Mouse (Mus musculus): ENCODE measurements around the gene Smarcc2. TPM values are rescaled to one million over a fixed set of nuclear protein-coding genes. Genes with fewer than 3 reads are reported as not detected.
"Not testable (repeated sequence)": the region's sequence is repeated elsewhere in the genome, so short reads cannot be mapped to it uniquely, and the experiment has no call there.

Gene Smarcc2
- total RNA-seq, 4 experiments from 2014 or later, result 103 to 155 (median 127) TPM

DNA sequence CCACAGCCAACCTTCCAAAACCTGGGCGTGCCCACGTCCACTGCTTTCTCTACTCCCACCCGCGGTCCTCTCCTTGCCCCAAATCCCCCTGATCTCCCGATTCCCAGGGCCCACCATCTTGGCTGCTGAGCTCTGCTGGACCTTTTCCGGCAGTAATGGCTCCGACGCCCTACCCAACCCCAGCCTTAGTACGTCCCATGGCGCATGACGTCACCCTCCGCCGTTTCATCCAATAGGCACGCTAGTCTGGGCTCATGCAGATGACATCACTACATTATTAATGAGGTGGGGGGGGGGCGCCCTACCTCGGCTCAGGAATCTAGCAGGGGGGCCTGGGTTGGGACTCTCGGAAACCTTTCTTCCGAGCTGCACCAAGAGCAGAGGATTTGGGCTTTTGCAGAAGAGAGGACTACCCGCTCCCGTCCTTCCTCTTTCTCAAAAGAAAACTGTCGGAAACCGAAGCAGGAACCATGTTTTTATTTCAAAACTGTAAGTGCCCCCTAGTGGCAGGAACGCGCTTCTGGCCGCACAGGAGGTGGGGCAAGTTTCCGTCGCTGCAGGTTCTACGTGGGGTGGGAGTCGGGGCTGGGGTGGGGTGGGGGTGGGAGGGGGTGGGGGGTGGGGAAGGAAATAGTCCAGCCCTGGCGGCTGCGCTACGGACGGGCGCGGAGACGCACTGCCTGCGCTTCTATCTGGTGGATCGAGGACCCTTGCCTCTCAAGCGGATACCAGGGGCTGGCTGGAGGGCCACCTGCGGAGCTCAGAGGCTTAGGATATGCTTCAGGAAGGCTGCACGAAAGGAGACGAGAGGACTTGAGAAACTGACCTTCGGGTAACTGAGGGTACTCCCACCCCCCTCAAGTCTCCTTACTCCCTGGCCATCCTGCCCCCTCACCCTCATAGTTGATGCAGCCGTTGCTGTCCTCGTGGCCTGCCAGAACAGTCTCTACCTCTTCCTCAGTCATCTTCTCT, 34.9 kb downstream of the Smarcc2 start, which contains the start of gene Myl6:
Gene Myl6, minus strand, starts transcription at position 451 of the 972 bp plus-strand sequence.
- DNase-seq, result peak; percentile 98

DNA sequence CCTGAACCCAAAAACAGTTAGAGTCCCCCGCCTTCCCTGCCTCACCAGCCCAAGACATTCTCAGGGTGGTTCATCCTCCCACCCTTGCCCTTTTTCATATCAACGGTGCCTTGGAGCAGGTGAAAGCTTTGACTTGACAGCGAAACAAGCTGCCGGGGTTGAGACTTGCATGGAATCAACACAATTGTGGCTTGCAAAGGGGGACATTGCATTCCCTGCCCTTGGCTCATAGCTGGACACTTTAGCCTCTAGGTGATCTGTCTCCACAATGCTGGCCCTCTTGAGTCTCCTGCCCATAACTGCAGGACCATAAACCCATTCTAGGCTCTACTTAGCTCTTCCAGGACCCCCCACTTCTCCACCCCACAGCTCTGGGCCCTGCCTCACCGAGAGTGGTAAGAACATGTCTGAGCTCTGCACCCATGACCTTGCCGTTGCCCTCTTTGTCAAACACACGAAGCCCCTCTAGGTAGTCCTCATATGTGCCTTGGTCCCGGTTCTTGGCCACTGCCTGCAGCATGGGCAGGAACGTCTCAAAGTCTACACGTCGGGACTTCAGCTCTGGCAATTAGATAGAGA, 35.7 kb downstream of the Smarcc2 start:
- no peak for DNase-seq

DNA sequence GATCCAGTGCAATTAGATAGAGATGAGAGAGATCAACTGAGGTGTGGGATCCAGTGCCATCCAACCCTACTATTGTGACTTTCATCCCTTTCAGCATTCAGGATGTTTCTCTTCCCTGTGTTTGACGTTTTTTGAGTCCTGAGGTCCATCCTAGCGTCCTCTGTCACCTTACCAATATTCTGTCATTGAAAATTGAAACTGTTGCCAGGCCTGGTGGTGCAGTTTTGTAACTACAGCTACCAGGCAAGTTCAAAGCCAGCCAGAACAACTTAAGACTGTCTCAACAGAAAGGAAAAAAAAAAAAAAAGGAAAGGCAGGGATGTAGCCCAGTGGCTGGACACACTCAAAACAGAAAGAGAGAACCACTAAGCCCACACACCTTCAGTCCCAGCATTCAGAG, 36.2 kb downstream of the Smarcc2 start:
- no peak for DNase-seq

DNA sequence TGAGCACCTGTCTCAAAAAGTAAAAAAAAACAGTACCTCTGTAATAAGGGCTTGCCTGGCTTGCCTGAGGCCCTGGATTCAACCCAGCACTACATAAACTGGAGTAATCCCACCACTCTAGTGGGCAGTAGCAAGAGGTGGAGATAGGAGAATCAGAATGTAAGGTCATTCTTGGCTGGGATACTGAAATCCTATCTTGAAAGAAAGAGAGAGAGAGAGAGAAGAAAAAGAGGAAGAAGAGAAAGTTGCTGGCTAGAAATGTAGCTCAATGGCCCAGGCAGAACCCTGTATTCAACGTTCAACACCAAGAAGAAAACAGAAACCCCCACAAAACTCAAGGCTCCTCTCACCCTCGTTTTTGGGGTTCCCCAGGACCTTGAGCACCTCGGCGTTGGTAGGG, 36.9 kb downstream of the Smarcc2 start:
- DNase-seq, result no peak

DNA sequence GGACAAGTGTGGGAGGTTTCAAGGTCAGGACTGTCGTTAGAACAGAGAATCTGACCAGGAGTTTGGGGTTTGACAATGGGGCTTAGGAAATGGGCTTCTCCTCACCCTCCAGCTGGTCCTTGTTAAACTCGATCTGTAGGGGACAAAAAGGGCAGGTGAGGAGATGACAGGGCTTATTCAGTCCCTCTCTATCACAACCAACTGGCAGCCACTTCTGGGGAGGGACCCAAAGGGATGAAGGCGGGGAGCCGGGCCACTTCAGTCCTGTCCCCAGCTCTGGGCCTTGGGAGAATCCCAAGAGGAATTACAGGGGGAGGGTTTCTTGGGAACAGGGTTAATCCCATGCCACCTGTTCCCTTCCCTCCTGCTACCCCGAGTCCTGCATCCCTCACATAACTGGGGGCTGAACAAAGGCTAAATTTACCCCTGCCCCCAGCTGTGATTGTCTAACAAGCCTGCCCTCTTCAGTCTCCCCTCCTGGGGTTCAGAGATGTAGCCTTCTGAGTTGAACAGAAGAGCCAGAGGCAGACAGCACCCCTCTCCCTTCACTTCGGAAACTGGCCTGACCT, 37.5 kb downstream of the Smarcc2 start:
- no peak for DNase-seq

DNA sequence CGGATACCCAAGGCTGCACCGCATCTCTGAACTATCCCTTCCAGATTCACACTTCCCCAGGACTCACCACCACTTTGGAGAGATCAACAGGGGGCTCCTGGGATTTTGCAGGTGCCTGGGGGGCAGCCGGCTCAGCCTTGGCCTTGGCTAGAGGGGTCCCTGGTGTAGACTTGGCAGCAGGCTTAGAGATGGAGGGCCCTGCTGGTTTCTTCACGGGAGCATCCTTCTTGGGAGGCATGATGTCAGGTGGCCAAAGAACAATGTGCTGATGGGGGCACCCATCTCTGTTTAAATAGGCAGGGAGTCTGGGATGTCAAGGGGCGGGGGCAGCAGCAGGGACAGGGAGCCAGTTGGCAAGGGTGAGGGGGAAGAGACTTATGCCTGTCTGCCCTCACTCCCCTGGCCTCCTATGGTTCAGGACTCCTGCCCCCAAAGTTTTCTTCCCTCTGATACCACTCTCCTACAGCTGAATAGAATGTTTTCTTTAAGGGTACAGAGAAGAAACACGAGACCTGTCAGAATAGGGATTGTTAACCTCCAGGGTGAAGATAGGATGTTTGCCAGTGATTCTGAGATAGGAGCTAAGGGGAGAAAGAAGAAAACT, 38.2 kb downstream of the Smarcc2 start:
- no peak for DNase-seq

DNA sequence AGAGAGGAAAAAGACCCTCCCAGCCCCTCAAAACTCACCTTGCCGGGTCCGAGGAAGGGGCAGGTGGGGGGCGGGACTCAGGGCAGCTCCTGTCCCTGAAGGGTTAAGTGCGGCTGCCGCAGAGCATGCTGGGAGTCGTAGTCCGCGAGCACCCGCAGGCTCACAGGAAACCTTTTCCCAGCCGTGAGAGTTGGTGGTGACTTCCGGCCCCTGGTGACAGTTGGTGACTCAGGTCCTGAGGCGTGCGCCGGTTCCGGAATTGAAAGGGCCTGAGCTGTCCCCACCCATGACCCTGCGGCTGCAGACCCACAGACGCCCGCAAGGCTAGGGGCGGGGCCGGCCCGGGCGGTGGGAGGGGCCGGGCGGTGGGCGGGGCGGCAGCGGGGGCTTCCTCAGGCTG, 39.5 kb downstream of the Smarcc2 start, which contains the start of gene Myl6b:
Gene Myl6b, minus strand, starts transcription at position 96 of the 400 bp plus-strand sequence.
- peak; percentile 98 for DNase-seq

DNA sequence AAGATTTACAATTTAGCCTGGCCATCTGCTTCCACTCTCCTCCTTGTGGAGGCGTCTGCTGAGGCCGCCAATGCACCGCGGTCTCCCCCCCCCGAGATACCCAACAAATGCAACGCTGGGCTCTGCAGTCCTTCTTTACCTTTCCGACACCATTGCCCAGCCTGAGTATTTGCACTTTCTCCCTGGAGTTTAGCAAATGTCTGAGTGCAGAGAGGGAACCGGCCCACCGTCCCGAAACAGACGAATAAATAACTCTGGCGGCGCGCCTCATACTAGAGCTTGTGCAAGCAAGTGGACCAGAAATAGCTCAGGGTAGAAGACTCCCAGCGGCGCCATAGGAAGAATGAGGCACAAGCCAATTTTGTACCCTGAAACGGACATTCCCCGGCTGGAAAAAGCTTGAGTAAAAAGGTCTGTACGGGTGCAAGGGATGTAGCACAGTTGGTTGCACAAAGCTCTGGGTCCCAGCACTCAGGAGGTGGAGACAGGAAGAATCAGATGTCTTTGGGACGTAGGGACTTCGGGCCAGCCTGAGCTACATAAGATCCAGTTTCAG, 40.1 kb downstream of the Smarcc2 start:
- DNase-seq, result peak; percentile 66

DNA sequence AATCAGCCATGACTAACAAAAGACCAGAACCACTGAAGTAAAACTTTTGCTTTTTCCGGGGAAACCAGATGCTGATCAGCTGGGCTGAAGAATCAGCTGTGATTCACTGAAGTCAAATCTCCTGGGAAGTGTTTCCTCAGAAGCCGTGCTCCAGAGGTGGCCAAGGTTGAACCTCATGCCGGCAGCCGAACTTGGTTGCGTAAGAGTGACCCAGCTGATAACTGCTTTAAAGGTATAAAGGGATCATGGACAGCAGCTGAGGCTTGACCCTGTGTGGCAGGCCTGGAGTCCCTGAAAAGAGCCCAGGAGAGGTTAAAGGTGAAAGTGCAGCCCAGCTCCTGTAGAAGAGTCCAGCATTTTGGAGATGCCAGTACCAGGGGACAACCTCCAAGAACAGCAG, 43.3 kb downstream of the Smarcc2 start:
- DNase-seq, result peak; percentile 73

DNA sequence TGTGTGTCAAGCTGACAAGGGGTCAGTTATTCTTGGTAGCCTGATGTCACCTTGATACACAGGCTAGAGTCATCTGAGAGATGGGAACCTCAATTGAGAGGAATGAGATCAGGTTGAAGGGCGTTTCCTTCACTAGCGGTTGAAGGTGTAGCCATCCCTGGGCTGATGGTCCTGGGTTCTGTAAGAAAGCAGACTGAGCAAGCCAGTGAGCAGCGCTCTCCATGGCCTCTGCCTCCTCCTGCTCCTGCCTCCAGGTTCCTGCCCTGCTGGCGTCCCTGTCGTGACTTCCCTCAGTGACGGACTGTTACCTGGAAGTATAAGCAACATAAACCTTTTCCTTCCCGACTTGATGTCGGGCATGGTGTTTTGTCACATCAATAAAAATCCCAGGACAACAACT, 44.5 kb downstream of the Smarcc2 start:
- DNase-seq, result no peak

DNA sequence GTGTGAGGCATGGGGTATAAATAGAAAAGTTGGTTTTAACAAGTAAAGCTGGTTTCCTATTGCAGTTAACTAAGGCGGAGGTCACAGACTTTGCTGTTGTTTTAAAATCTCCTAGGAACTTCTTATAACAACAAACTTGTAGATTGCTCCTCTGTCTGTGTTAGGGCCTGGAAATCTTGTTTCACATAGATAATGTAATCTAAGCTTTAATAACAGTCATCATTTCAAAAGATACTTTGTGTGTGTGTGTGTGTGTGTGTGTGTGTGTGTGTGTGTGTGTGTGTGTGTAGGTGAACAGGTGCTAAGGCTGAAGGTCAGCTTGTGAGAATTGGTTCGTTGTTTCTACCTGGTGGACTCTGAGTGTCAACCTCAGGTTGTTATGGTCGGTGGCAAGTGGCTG, 45.0 kb downstream of the Smarcc2 start:
- DNase-seq, result no peak

DNA sequence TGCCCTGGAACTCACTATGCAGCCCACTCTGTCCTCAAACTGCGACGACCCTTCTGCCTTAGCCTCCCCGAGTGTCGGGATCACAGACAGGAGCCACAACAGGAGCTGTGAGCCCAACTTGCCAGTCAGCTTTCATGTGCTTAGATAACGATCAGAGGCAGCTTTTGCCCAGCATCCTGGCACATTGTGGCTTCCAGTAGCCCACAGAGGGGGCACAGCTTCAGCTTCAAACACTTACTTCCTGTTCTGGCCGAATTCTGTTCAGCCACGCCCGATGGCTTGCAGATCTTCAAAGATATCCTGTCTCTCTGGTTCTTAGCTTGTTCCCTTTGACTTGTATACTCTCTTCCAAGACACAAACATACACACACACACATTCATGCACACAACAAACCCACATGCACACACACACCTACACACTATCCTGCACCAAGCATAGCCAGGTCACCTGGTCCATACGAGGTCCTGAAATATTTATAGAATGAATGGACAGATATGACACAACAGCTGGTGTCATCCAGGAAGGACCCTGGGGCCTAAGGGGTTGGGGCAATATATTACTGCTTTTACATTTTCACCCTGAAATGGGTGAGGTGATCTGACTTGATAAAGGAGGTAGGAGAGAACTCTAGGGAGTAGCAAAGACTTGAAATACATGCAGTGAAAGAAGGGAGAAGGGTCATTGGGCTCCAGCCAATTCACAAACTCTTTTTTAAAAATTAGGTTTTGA, 45.8 kb downstream of the Smarcc2 start:
- DNase-seq, result no peak

DNA sequence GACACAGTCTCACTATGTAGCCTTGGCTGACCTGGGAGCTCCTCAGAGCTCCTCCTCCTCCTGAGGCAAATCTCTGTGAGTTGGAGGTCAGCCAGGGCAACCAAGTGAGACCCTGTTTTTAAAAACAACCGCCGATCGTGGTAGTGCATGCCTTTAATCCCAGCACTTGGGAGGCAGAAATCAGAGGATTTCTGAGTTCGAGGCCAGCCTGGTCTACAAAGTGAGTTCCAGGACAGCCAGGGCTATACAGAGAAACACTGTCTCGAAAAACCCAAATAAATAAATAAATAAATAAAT, 46.3 kb downstream of the Smarcc2 start:
- not testable (repeated sequence) for DNase-seq

DNA sequence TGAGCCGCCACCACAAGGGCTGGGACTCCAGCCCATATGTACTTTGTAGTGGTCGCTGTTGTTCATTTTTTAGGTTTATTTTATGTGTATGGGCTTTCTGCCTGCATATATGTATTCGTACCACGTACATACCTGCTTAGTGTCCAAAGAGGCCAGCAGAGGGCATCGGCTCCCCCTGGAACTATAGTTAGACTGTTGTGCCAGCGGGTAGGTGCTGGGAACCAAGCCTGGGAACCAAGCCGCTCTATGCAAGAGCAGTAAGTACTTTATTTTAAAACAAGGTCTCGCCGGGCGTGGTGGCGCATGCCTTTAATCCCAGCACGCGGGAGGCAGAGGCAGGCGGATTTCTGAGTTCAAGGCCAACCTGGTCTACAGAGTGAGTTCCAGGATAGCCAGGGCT, 46.9 kb downstream of the Smarcc2 start:
- DNase-seq, result no peak

DNA sequence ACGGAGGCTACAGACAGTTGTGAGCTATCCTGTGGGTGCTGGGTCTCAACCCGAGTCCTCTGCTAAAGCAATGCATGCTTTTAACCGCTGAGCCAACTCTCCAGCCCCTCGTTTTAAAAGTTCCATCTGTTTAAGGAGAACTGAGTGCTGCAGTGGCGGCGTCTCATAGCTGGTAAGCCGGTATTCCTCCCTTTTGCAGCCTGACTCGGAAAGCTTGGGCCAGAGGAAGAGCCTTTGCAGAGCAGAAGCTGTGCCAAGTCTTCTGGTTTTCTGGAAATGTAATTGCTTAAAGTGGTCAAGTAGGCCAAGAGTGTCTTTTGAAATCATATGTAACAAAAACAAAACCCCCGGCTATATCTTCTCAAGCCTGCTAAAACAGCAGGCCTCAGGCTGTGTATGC, 49.2 kb downstream of the Smarcc2 start:
- DNase-seq, result no peak

DNA sequence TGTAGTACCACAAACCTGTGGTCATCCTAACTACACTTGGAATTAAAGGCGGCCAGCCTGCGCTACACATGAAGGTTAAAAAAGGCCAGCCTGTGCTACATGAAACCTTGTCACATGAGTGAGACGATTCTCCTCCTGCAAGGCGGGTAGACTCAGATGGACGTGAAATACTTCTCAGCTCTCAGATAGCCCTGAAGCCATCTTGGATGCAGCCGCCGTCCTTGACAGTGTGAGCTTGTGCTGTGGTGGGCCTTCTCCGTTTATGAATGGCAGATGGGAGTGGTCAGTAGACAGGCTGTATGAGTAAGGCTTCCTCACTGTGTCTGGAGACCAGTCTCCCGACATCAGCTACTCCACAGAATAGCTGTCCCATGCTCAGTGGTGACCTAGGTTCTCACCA, 50.2 kb downstream of the Smarcc2 start:
- DNase-seq, result no peak

DNA sequence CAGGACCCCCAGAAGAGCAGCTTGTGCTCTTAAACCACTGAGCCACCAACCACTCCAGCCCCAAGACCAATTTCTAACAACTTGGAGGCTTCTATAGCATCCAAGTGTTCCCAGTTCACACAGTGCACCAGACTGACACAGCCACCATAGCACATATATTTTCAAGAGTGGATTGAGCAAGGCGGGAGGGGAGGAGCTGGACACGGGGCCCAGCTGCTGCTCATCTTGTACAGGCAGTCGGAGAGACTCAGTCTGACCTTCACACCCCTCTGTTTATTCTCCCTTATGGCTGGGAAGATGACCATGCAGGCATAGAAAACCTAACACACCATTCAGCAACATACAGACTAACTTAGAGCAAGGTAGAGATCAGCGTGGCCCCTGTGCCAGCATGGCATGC, 50.8 kb downstream of the Smarcc2 start:
- DNase-seq, result no peak

DNA sequence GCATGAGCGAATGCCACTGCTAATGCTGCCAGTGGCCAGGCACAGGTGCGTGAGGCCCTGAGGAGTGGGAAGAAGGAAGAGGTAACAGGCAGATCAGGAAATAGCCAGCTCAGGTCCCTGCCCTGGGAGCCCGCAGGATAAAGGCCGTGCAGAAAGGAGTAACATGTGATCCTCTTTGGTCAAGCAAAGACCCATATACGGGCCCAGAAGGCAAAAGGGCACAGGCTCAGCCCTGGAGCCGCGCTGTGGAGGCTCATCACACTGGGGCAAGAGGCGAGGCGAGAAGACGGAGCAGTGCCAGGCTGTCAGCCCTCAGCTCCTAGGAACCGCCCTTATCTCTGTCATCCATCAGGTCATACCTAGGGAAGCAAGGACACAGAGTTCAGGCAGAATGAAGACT, 51.3 kb downstream of the Smarcc2 start:
- no peak for DNase-seq

DNA sequence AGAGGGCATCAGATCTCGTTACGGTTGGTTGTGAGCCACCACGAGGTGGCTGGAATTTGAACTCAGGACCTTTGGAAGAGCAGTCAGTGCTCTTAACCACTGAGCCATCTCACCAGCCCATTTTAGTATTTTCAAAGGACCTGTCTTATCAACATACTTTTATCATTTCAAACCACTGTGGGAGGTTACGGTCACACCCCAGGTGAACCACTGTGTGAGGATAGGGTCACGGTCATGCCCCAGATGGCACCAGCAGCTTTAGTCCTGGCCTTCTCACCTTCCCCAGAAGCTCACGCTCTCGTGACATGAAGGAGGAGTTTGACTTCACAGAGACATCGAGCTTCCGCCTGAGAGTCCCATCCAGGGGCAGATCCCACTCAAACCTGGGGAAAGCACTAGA, 52.1 kb downstream of the Smarcc2 start:
- DNase-seq, result no peak

DNA sequence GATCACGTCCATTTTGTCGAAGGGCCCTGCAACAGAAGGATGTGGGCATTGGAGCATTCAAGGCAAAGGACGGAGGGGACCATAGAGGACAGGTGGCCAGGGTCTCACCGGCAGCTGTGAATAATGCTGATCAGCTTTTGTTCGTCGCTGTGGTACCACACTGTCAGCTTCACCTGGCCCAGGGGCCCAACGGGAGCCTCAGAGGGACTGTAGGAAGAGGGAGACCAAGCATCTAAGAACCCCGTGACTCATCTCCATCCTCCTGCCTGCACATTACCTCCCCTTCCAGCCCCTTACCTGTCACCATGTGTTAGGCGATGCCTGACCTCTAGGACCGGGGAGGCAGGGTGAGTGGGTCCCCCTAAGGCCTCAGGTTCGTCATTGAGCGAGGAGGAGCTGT, 52.7 kb downstream of the Smarcc2 start:
- DNase-seq, result no peak

DNA sequence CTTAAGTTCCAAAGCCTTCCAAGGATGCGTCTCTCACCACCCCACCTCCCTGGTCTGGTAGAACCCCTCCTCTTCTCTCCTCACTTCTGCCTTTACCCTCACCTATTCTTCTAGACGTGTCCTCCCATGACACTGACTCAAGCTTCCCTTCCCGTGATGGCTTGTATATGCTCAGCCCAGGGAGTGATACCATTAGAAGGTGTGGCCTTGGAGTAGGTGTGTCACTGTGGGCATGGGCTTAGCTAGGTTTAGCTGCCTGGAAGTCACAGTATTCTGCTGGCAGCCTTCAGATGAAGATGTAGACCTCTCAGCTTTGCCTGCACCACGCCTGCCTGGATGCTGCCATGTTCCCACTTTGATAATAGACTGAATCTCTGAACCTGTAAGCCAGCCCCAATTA, 56.0 kb downstream of the Smarcc2 start:
- no peak for DNase-seq

DNA sequence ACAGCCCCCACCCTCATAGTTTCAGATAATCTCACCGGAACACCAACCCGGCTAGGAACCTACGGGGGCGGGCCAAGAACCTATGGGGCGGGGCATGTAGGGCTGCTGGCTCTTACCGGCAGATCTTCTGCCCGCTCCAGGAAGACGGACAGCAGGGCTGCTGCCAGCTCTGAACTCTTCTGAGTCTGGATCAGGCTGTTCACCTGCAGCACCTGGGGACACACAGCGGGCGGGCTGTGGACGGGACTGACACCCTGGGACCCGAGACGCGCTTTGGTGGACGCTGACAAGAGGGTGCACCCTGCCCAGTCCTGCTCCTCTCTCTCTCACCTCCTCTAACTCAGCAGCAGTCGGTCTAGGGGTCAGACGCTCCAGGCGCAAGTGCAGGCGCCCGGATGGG, 57.0 kb downstream of the Smarcc2 start:
- no peak for DNase-seq
